Mouse (Mus musculus): Measurements from ENCODE around the gene Dync1h1.
"Not testable (repeated sequence)": the region's sequence is repeated elsewhere in the genome, so short reads cannot be mapped to it uniquely, and the experiment has no call there.

The Dync1h1 gene

GRCm38 (mm10) chr12:110606161-110606560 is 4.9 kb downstream of the Dync1h1 start:
- intact Hi-C loops (cut with DNase I), result no loop called here

- intact Hi-C loops (cut with DNase I), result no loop called here
Measured at GRCm38 (mm10) chr12:110606676-110607075, 5.4 kb downstream of the Dync1h1 start.

GRCm38 (mm10) chr12:110608460-110609152 is 7.4 kb downstream of the Dync1h1 start:
- intact Hi-C loops (cut with DNase I), result no loop called here

GRCm38 (mm10) chr12:110609153-110609497 is 7.9 kb downstream of the Dync1h1 start:
- intact Hi-C loops (cut with DNase I), result no loop called here

- intact Hi-C loops (cut with DNase I), result loop anchor here (5.0 kb wide), 1 partner anchor 62 kb away; no protein-coding TSS in a partner anchor
Measured at GRCm38 (mm10) chr12:110610713-110611112, 9.5 kb downstream of the Dync1h1 start.

- intact Hi-C loops (cut with DNase I), result no loop called here
Measured at GRCm38 (mm10) chr12:110630056-110630455, 28.8 kb downstream of the Dync1h1 start.

- intact Hi-C loops (cut with DNase I), result no loop called here
Measured at GRCm38 (mm10) chr12:110636293-110636692, 35.0 kb downstream of the Dync1h1 start.

- intact Hi-C loops (cut with DNase I), result no loop called here
Measured at GRCm38 (mm10) chr12:110637507-110638114, 36.4 kb downstream of the Dync1h1 start.

GRCm38 (mm10) chr12:110650241-110650641 is 49.0 kb downstream of the Dync1h1 start:
- intact Hi-C loops (cut with DNase I), result no loop called here

GRCm38 (mm10) chr12:110651464-110651863 is 50.2 kb downstream of the Dync1h1 start:
- intact Hi-C loops (cut with DNase I), result no loop called here

GRCm38 (mm10) chr12:110661746-110662145 is 60.5 kb downstream of the Dync1h1 start:
- intact Hi-C loops (cut with DNase I), result no loop called here

- intact Hi-C loops (cut with DNase I), result no loop called here
Measured at GRCm38 (mm10) chr12:110667466-110668077, 66.3 kb downstream of the Dync1h1 start.

- intact Hi-C loops (cut with DNase I), result loop anchor here (5.0 kb wide), 1 partner anchor 62 kb away; no protein-coding TSS in a partner anchor
Measured at GRCm38 (mm10) chr12:110674243-110674642, 73.0 kb downstream of the Dync1h1 start.

- intact Hi-C loops (cut with DNase I), result no loop called here
Measured at GRCm38 (mm10) chr12:110681191-110681590, 79.9 kb downstream of the Dync1h1 start.

- intact Hi-C loops (cut with DNase I), result no loop called here
Measured at GRCm38 (mm10) chr12:110681878-110682277, 80.6 kb downstream of the Dync1h1 start.

GRCm38 (mm10) chr12:110682561-110683299 is 81.5 kb downstream of the Dync1h1 start, which contains the start of gene 1700001K19Rik:
1700001K19Rik (minus strand) TSS chr12:110682619.
- intact Hi-C loops (cut with DNase I), result no loop called here

- intact Hi-C loops (cut with DNase I), result no loop called here
Measured at GRCm38 (mm10) chr12:110683580-110683979, 82.3 kb downstream of the Dync1h1 start.

- intact Hi-C loops (cut with DNase I), result no loop called here
Measured at GRCm38 (mm10) chr12:110687894-110688734, 86.9 kb downstream of the Dync1h1 start.

- intact Hi-C loops (cut with DNase I), result not testable (repeated sequence)
Measured at GRCm38 (mm10) chr12:110688921-110689320, 87.7 kb downstream of the Dync1h1 start.

- intact Hi-C loops (cut with DNase I), result no loop called here
Measured at GRCm38 (mm10) chr12:110689919-110690643, 88.8 kb downstream of the Dync1h1 start.

Measured in adrenal gland (tissue).